Mouse (Mus musculus): ENCODE measurements around the gene Snrpd3. TPM values are rescaled to one million over a fixed set of nuclear protein-coding genes. Genes with fewer than 3 reads are reported as not detected.

Gene Snrpd3
- polyA plus RNA-seq, 1 experiment from 2014 or later = 90.6 TPM

- H3K9me3 ChIP-seq (ENCODE audit: control insufficient read depth, low read length) = no peaks in the 10 kb centered on the region
- H3K36me3 ChIP-seq (ENCODE audit: control insufficient read depth, insufficient read depth, low read length) = peaks cover 55% of the 10 kb centered on the region
- no peak for ATAC-seq (ENCODE audit: insufficient number of reproducible peaks, insufficient read depth, low FRiP score, low read depth)
- H3K27me3 ChIP-seq (ENCODE audit: control insufficient read depth, insufficient read depth, low read length) = no peaks in the 10 kb centered on the region
- no peak overlapping the region for H3K27ac ChIP-seq (replicated peaks in 1 of 2; ENCODE audit: control insufficient read depth in 1 of 2, insufficient read depth in 1 of 2, low read depth in 2 of 2, low read length in 2 of 2)
- 92% methylated on average over 7 of the region's 7 CpGs for WGBS
- H3K4me1 ChIP-seq (ENCODE audit: control insufficient read depth in 2 of 2, insufficient read depth in 2 of 2, low read length in 2 of 2) = peaks cover 5 to 19% of the 10 kb centered on the region in 2 experiments; a peak in 3 of 4 replicates
- no peak overlapping the region for H3K4me2 ChIP-seq (ENCODE audit: low read length)
- H3K4me3 ChIP-seq (ENCODE audit: control insufficient read depth in 1 of 2, insufficient read depth in 1 of 2, low read depth in 1 of 2, low read length in 2 of 2) = no peak overlapping the region
- H3K9ac ChIP-seq (ENCODE audit: low read length) = no peak overlapping the region
Measured at GRCm38 (mm10) chr10:75511897-75512296, 5.5 kb upstream of the Snrpd3 start.

- no peak for ATAC-seq (ENCODE audit: insufficient number of reproducible peaks, insufficient read depth, low FRiP score, low read depth)
- Histone ChIP-seq H3K4me2 (ENCODE audit: low read length) (no peak overlapping the region), H3K27me3 (ENCODE audit: control insufficient read depth, insufficient read depth, low read length) (no peaks in the 10 kb centered on the region), H3K27ac (replicated peaks in 1 of 2; ENCODE audit: control insufficient read depth in 1 of 2, insufficient read depth in 1 of 2, low read depth in 2 of 2, low read length in 2 of 2) (no peak overlapping the region), H3K36me3 (ENCODE audit: control insufficient read depth, insufficient read depth, low read length) (peaks cover 46% of the 10 kb centered on the region), H3K4me1 (ENCODE audit: control insufficient read depth in 2 of 2, insufficient read depth in 2 of 2, low read length in 2 of 2) (peaks cover 5 to 19% of the 10 kb centered on the region in 2 experiments; a peak in 3 of 4 replicates), H3K4me3 (ENCODE audit: control insufficient read depth in 1 of 2, insufficient read depth in 1 of 2, low read depth in 1 of 2, low read length in 2 of 2) (no peak overlapping the region), H3K9ac (ENCODE audit: low read length) (no peak overlapping the region), H3K9me3 (ENCODE audit: control insufficient read depth, low read length) (no peaks in the 10 kb centered on the region)
- WGBS = 86% methylated on average over 7 of the region's 7 CpGs
Measured at GRCm38 (mm10) chr10:75512796-75513195, 4.6 kb upstream of the Snrpd3 start.

GRCm38 (mm10) chr10:75513306-75514067 is 3.9 kb upstream of the Snrpd3 start:
- peaks cover 39% of the 10 kb centered on the region for H3K36me3 ChIP-seq (ENCODE audit: control insufficient read depth, insufficient read depth, low read length)
- no peak for ATAC-seq (ENCODE audit: insufficient number of reproducible peaks, insufficient read depth, low FRiP score, low read depth)
- H3K9ac ChIP-seq (ENCODE audit: low read length) = no peak overlapping the region
- no peaks in the 10 kb centered on the region for H3K27me3 ChIP-seq (ENCODE audit: control insufficient read depth, insufficient read depth, low read length)
- H3K4me3 ChIP-seq (ENCODE audit: control insufficient read depth in 1 of 2, insufficient read depth in 1 of 2, low read depth in 1 of 2, low read length in 2 of 2) = no peak overlapping the region
- WGBS = 86% methylated on average over 8 of the region's 8 CpGs
- H3K27ac ChIP-seq (replicated peaks in 1 of 2; ENCODE audit: control insufficient read depth in 1 of 2, insufficient read depth in 1 of 2, low read depth in 2 of 2, low read length in 2 of 2) = no peak overlapping the region
- H3K4me1 ChIP-seq (ENCODE audit: control insufficient read depth in 2 of 2, insufficient read depth in 2 of 2, low read length in 2 of 2) = peaks cover 5 to 19% of the 10 kb centered on the region in 2 experiments; a peak in 3 of 4 replicates
- H3K9me3 ChIP-seq (ENCODE audit: control insufficient read depth, low read length) = no peaks in the 10 kb centered on the region
- H3K4me2 ChIP-seq (ENCODE audit: low read length) = no peak overlapping the region

- H3K4me3 ChIP-seq (ENCODE audit: control insufficient read depth in 1 of 2, insufficient read depth in 1 of 2, low read depth in 1 of 2, low read length in 2 of 2) = no peak overlapping the region
- 0 out of 2 replicates have a peak overlapping the region, but pooled peaks have one; percentile 8 for H3K9ac ChIP-seq (ENCODE audit: low read length)
Measured at GRCm38 (mm10) chr10:75514361-75514760, 3.0 kb upstream of the Snrpd3 start.

GRCm38 (mm10) chr10:75515216-75516037 is 1.9 kb upstream of the Snrpd3 start:
- Histone ChIP-seq H3K27ac (replicated peaks in 1 of 2; ENCODE audit: control insufficient read depth in 1 of 2, insufficient read depth in 1 of 2, low read depth in 2 of 2, low read length in 2 of 2) (no peak overlapping the region), H3K36me3 (ENCODE audit: control insufficient read depth, insufficient read depth, low read length) (peaks cover 32% of the 10 kb centered on the region), H3K4me2 (ENCODE audit: low read length) (peak overlapping the region; percentile 71), H3K9me3 (ENCODE audit: control insufficient read depth, low read length) (no peaks in the 10 kb centered on the region), H3K27me3 (ENCODE audit: control insufficient read depth, insufficient read depth, low read length) (no peaks in the 10 kb centered on the region), H3K9ac (ENCODE audit: low read length) (peak overlapping the region; percentile 91), H3K4me3 (ENCODE audit: control insufficient read depth in 1 of 2, insufficient read depth in 1 of 2, low read depth in 1 of 2, low read length in 2 of 2) (peak overlapping the region in 1 of 2 experiments; percentile 79; a peak in 1 of 4 replicates), H3K4me1 (ENCODE audit: control insufficient read depth in 2 of 2, insufficient read depth in 2 of 2, low read length in 2 of 2) (peaks cover 7 to 29% of the 10 kb centered on the region in 2 experiments; a peak in 3 of 4 replicates)
- WGBS = 73% methylated on average over 4 of the region's 4 CpGs
- no peak for ATAC-seq (ENCODE audit: insufficient number of reproducible peaks, insufficient read depth, low FRiP score, low read depth)

More at GRCm38 (mm10) chr10:75514361-75514760, 3.0 kb upstream of the Snrpd3 start:
- no peak overlapping the region; the same call in 1 of the 2 replicates for H3K4me2 ChIP-seq (ENCODE audit: low read length)
- 43% methylated on average over 7 of the region's 7 CpGs for WGBS
- H3K4me1 ChIP-seq (ENCODE audit: control insufficient read depth in 2 of 2, insufficient read depth in 2 of 2, low read length in 2 of 2) = peaks cover 7 to 28% of the 10 kb centered on the region in 2 experiments; a peak in 3 of 4 replicates
- H3K27me3 ChIP-seq (ENCODE audit: control insufficient read depth, insufficient read depth, low read length) = no peaks in the 10 kb centered on the region
- peaks cover 32% of the 10 kb centered on the region for H3K36me3 ChIP-seq (ENCODE audit: control insufficient read depth, insufficient read depth, low read length)
- no peak overlapping the region for H3K27ac ChIP-seq (replicated peaks in 1 of 2; ENCODE audit: control insufficient read depth in 1 of 2, insufficient read depth in 1 of 2, low read depth in 2 of 2, low read length in 2 of 2)
- no peak for ATAC-seq (ENCODE audit: insufficient number of reproducible peaks, insufficient read depth, low FRiP score, low read depth)
- H3K9me3 ChIP-seq (ENCODE audit: control insufficient read depth, low read length) = no peaks in the 10 kb centered on the region

GRCm38 (mm10) chr10:75516038-75516723 is 1.2 kb upstream of the Snrpd3 start:
- WGBS = 24% methylated on average over 8 of the region's 8 CpGs
- Histone ChIP-seq H3K27me3 (ENCODE audit: control insufficient read depth, insufficient read depth, low read length) (no peaks in the 10 kb centered on the region), H3K9me3 (ENCODE audit: control insufficient read depth, low read length) (no peaks in the 10 kb centered on the region), H3K4me2 (ENCODE audit: low read length) (peak overlapping the region; percentile 71), H3K27ac (replicated peaks in 1 of 2; ENCODE audit: control insufficient read depth in 1 of 2, insufficient read depth in 1 of 2, low read depth in 2 of 2, low read length in 2 of 2) (peak overlapping the region; percentile 86 to 99), H3K4me3 (ENCODE audit: control insufficient read depth in 1 of 2, insufficient read depth in 1 of 2, low read depth in 1 of 2, low read length in 2 of 2) (peak overlapping the region; percentile 66 to 79), H3K36me3 (ENCODE audit: control insufficient read depth, insufficient read depth, low read length) (peaks cover 32% of the 10 kb centered on the region), H3K4me1 (ENCODE audit: control insufficient read depth in 2 of 2, insufficient read depth in 2 of 2, low read length in 2 of 2) (peaks cover 7 to 35% of the 10 kb centered on the region in 2 experiments; a peak in 3 of 4 replicates), H3K9ac (ENCODE audit: low read length) (peak overlapping the region; percentile 91)
- ATAC-seq (ENCODE audit: insufficient number of reproducible peaks, insufficient read depth, low FRiP score, low read depth) = no peak

- no peaks in the 10 kb centered on the region for H3K27me3 ChIP-seq (ENCODE audit: control insufficient read depth, insufficient read depth, low read length)
- H3K27ac ChIP-seq (replicated peaks in 1 of 2; ENCODE audit: control insufficient read depth in 1 of 2, insufficient read depth in 1 of 2, low read depth in 2 of 2, low read length in 2 of 2) = peak overlapping the region; percentile 86 to 99
- H3K36me3 ChIP-seq (ENCODE audit: control insufficient read depth, insufficient read depth, low read length) = peaks cover 32% of the 10 kb centered on the region
- H3K4me2 ChIP-seq (ENCODE audit: low read length) = peak overlapping the region; percentile 71
- 0% methylated on average over 12 of the region's 12 CpGs for WGBS
- peaks cover 7 to 36% of the 10 kb centered on the region in 2 experiments; a peak in 3 of 4 replicates for H3K4me1 ChIP-seq (ENCODE audit: control insufficient read depth in 2 of 2, insufficient read depth in 2 of 2, low read length in 2 of 2)
- peak overlapping the region; percentile 66 to 79 for H3K4me3 ChIP-seq (ENCODE audit: control insufficient read depth in 1 of 2, insufficient read depth in 1 of 2, low read depth in 1 of 2, low read length in 2 of 2)
- no peaks in the 10 kb centered on the region for H3K9me3 ChIP-seq (ENCODE audit: control insufficient read depth, low read length)
- no peak for ATAC-seq (ENCODE audit: insufficient number of reproducible peaks, insufficient read depth, low FRiP score, low read depth)
- H3K9ac ChIP-seq (ENCODE audit: low read length) = peak overlapping the region; percentile 91
Measured at GRCm38 (mm10) chr10:75516724-75517072, 653 bp upstream of the Snrpd3 start.
